Mouse (Mus musculus) kidney, embryonic 16.5 days (tissue): ENCODE measurements around the gene Ttc13. TPM values are rescaled to one million over a fixed set of nuclear protein-coding genes. Genes with fewer than 3 reads are reported as not detected.

ENCODE experiments used
- ATAC-seq: fragments of 200-750 bp; cut with Nextera tagmentation; 2 replicates; pipeline ENCODE4 v1.8.0; 2017; ENCODE audit warnings: moderate TSS enrichment; ENCODE audit not compliant: low FRiP score, low TSS enrichment
- H3K27ac ChIP-seq: fragments of 300-500 bp; sonication (generic); 2 replicates; pipeline ENCODE4 v1.5.1; 2014; ENCODE audit warnings: low read length
- H3K27me3 ChIP-seq: fragments of 300-500 bp; sonication (generic); 2 replicates; pipeline ENCODE4 v1.6.1; 2014; ENCODE audit warnings: low read length, control low read depth, mixed read lengths; ENCODE audit not compliant: insufficient read depth
- H3K36me3 ChIP-seq: fragments of 300-500 bp; sonication (generic); 2 replicates; pipeline ENCODE4 v1.6.1; 2014; ENCODE audit warnings: low read length, control low read depth, mixed read lengths; ENCODE audit not compliant: insufficient read depth
- H3K4me1 ChIP-seq: fragments of 300-500 bp; sonication (generic); 2 replicates; pipeline ENCODE4 v1.6.1; 2014; ENCODE audit warnings: low read length, control low read depth, mixed read lengths; ENCODE audit not compliant: insufficient read depth
- H3K4me2 ChIP-seq: fragments of 300-500 bp; sonication (generic); replicated peaks from 2 replicates; pipeline ENCODE4 v1.6.1; 2014; ENCODE audit warnings: low read depth, low read length
- H3K4me3 ChIP-seq: fragments of 300-500 bp; sonication (generic); 2 replicates; pipeline ENCODE4 v1.5.1; 2014; ENCODE audit warnings: mild to moderate bottlenecking, low read length
- H3K9ac ChIP-seq: fragments of 300-500 bp; sonication (generic); replicated peaks from 2 replicates; pipeline ENCODE4 v1.6.1; 2014; ENCODE audit warnings: low read length
- H3K9me3 ChIP-seq: fragments of 300-500 bp; sonication (generic); 2 replicates; pipeline ENCODE4 v1.6.1; 2016; ENCODE audit warnings: low read length, control low read depth
- WGBS: fragments of 180-500 bp; shearing (Covaris S2); extraction: QIAGEN DNeasy Blood & Tissue Kit; methylation state at CpG from one replicate; pipeline ENCODE4 v1.1.7; 2014; 5-methylcytosine and 5-hydroxymethylcytosine counted together
- polyA plus RNA-seq: library from polyadenylated mRNA; unstranded; fragments of >200 nt; fragmentation: Nextera tagmentation; extraction: Ambion mirVana; gene quantifications from 2 replicates; pipeline ENCODE4 v1.2.1, GENCODE M21; 2015

The Ttc13 gene
- polyA plus RNA-seq, 1 experiment from 2014 or later, result 43.5 TPM

GRCm38 (mm10) chr8:124648311-124648710 lies 73.5 kb downstream of the Ttc13 start:
- peaks cover 46% of the 10 kb centered on the region for H3K4me1 ChIP-seq
- H3K4me2 ChIP-seq, result no peak overlapping the region
- H3K27me3 ChIP-seq, result no peaks in the 10 kb centered on the region
- H3K9me3 ChIP-seq, result no peaks in the 10 kb centered on the region
- H3K4me3 ChIP-seq, result no peak overlapping the region
- H3K27ac ChIP-seq, result no peak overlapping the region
- no peak overlapping the region for H3K9ac ChIP-seq
- no peak for ATAC-seq
- H3K36me3 ChIP-seq, result peaks cover 13% of the 10 kb centered on the region; the same call in 1 of the 2 replicates

GRCm38 (mm10) chr8:124643540-124644339 lies 78.0 kb downstream of the Ttc13 start:
- Histone ChIP-seq H3K36me3 (peaks cover 14% of the 10 kb centered on the region), H3K9ac (peak overlapping the region; percentile 13; the same call in 1 of the 2 replicates), H3K9me3 (no peaks in the 10 kb centered on the region), H3K4me3 (no peak overlapping the region), H3K4me2 (0 out of 2 replicates have a peak overlapping the region, but pooled peaks have one; percentile 3), H3K4me1 (peaks cover 28% of the 10 kb centered on the region), H3K27me3 (no peaks in the 10 kb centered on the region), H3K27ac (peak overlapping the region; percentile 56)
- ATAC-seq, result peak; percentile 55
- 31% methylated on average over 18 of the region's 18 CpGs for WGBS

- peaks cover 35% of the 10 kb centered on the region for H3K36me3 ChIP-seq
- no peak for ATAC-seq
- H3K9me3 ChIP-seq, result no peaks in the 10 kb centered on the region
- H3K27me3 ChIP-seq, result no peaks in the 10 kb centered on the region
- H3K4me1 ChIP-seq, result peaks cover 24% of the 10 kb centered on the region
- no peak overlapping the region for H3K9ac ChIP-seq
- H3K4me2 ChIP-seq, result no peak overlapping the region
- H3K4me3 ChIP-seq, result no peak overlapping the region
- H3K27ac ChIP-seq, result no peak overlapping the region
- 98% methylated on average over 8 of the region's 8 CpGs for WGBS
Observed at GRCm38 (mm10) chr8:124641599-124641998, 80.2 kb downstream of the Ttc13 start.

- 77% methylated on average over 8 of the region's 8 CpGs for WGBS
- H3K9me3 ChIP-seq, result no peaks in the 10 kb centered on the region
- H3K4me3 ChIP-seq, result no peak overlapping the region
- no peak for ATAC-seq
- peaks cover 37% of the 10 kb centered on the region; the same call in 1 of the 2 replicates for H3K36me3 ChIP-seq
- no peak overlapping the region for H3K27ac ChIP-seq
- no peaks in the 10 kb centered on the region; the same call in 1 of the 2 replicates for H3K4me1 ChIP-seq
- no peaks in the 10 kb centered on the region for H3K27me3 ChIP-seq
- no peak overlapping the region for H3K4me2 ChIP-seq
- no peak overlapping the region for H3K9ac ChIP-seq
Observed at GRCm38 (mm10) chr8:124635247-124635502, 86.6 kb downstream of the Ttc13 start.

GRCm38 (mm10) chr8:124634411-124635246 lies 87.2 kb downstream of the Ttc13 start:
- H3K36me3 ChIP-seq, result peaks cover 37% of the 10 kb centered on the region; the same call in 1 of the 2 replicates
- no peak overlapping the region for H3K4me3 ChIP-seq
- H3K9me3 ChIP-seq, result no peaks in the 10 kb centered on the region
- no peak overlapping the region for H3K4me2 ChIP-seq
- H3K27me3 ChIP-seq, result no peaks in the 10 kb centered on the region
- H3K27ac ChIP-seq, result no peak overlapping the region
- 79% methylated on average over 13 of the region's 13 CpGs for WGBS
- no peak for ATAC-seq
- H3K9ac ChIP-seq, result no peak overlapping the region
- no peaks in the 10 kb centered on the region; the same call in 1 of the 2 replicates for H3K4me1 ChIP-seq

- ATAC-seq, result peak; percentile 61
- peaks cover 24% of the 10 kb centered on the region; the same call in 1 of the 2 replicates for H3K36me3 ChIP-seq
- 0 out of 2 replicates have a peak overlapping the region, but pooled peaks have one; percentile 22 for H3K9ac ChIP-seq
- no peaks in the 10 kb centered on the region; the same call in 1 of the 2 replicates for H3K4me1 ChIP-seq
- WGBS, result 68% methylated on average over 14 of the region's 14 CpGs
- H3K4me3 ChIP-seq, result no peak overlapping the region
- H3K27me3 ChIP-seq, result no peaks in the 10 kb centered on the region
- no peaks in the 10 kb centered on the region for H3K9me3 ChIP-seq
- no peak overlapping the region for H3K4me2 ChIP-seq
- peak overlapping the region; percentile 70 for H3K27ac ChIP-seq
Observed at GRCm38 (mm10) chr8:124633001-124633703, 88.6 kb downstream of the Ttc13 start.

- 33% methylated on average over 7 of the region's 7 CpGs for WGBS
- Histone ChIP-seq H3K27me3 (no peaks in the 10 kb centered on the region), H3K4me1 (no peaks in the 10 kb centered on the region; the same call in 1 of the 2 replicates), H3K36me3 (peaks cover 12% of the 10 kb centered on the region; the same call in 1 of the 2 replicates), H3K9ac (no peak overlapping the region), H3K4me2 (no peak overlapping the region), H3K4me3 (no peak overlapping the region), H3K9me3 (no peaks in the 10 kb centered on the region), H3K27ac (peak overlapping the region; percentile 49)
- peak; percentile 50 for ATAC-seq
Observed at GRCm38 (mm10) chr8:124631966-124632365, 89.8 kb downstream of the Ttc13 start.

GRCm38 (mm10) chr8:124630891-124631290 lies 90.9 kb downstream of the Ttc13 start:
- Histone ChIP-seq H3K9ac (no peak overlapping the region), H3K36me3 (peaks cover 1% of the 10 kb centered on the region; the same call in 1 of the 2 replicates), H3K4me3 (no peak overlapping the region), H3K9me3 (no peaks in the 10 kb centered on the region), H3K4me2 (no peak overlapping the region), H3K27me3 (no peaks in the 10 kb centered on the region), H3K27ac (no peak overlapping the region), H3K4me1 (no peaks in the 10 kb centered on the region; the same call in 1 of the 2 replicates)
- 80% methylated on average over 4 of the region's 4 CpGs for WGBS
- ATAC-seq, result no peak

- Histone ChIP-seq H3K4me1 (no peaks in the 10 kb centered on the region; the same call in 1 of the 2 replicates), H3K9me3 (no peaks in the 10 kb centered on the region), H3K4me3 (no peak overlapping the region), H3K27me3 (no peaks in the 10 kb centered on the region), H3K9ac (no peak overlapping the region), H3K27ac (no peak overlapping the region), H3K4me2 (no peak overlapping the region), H3K36me3 (no peaks in the 10 kb centered on the region; the same call in 1 of the 2 replicates)
- WGBS, result 70% methylated on average over 6 of the region's 6 CpGs
- 0 out of 2 replicates have a peak, but pooled peaks have one; percentile 49 for ATAC-seq
Observed at GRCm38 (mm10) chr8:124630489-124630888, 91.3 kb downstream of the Ttc13 start.
